Mouse (Mus musculus) 416B (cell line): ENCODE measurements around the gene Rhof.

ENCODE experiments used
- DNase-seq: peaks from one replicate; pipeline ENCODE4 v3.0.0; 2011; ENCODE audit warnings: low read depth

Rhof gene

DNA sequence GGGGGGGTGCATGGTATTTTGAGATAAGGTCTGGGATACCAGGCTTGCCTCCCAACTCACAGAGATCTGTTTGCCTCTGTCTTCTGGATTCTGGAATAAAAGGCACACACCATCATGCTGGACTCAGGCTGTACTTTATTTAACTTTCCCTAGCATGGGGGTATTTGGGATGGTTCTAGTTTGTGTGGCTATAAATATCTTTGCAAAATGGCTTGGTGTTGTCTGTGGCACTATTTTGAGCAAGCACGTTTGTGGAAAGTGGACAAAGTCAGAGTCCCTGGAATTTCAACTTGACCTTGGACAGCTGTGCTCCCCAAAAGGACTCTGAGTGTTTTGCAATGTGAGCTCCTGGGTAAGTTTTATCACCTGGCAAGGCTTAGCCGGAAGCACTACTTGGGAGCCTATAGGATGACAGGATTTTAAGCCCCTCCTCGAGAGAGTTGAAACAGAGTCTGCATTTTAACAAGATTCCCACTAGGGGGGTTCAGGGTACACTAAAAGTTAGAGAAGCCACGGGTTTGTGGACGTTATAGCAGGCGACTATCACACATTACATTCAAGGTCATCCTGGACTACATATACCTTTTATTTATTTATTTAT lies 65.0 kb downstream of the Rhof start:
- peak; percentile 94 for DNase-seq

DNA sequence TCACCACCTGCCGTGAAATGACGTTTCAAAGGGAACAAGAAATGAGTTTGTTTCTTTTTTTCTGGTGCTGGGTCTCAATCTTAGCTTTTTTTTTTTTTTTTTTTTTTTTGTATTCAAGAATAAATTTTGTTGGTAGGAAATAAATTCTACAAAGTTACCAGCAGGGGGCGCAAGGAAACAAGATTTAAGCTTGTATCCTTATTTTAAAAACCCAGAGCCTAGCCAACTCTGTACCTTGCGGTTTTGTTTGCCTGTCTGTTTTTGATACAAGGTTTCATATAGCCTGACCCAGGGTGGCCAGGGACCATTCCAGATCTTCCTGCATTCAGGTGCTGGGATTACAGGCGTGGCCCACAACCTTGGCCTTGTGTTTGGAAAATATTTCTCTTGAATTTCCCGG lies 68.3 kb downstream of the Rhof start:
- DNase-seq, result peak; percentile 94

DNA sequence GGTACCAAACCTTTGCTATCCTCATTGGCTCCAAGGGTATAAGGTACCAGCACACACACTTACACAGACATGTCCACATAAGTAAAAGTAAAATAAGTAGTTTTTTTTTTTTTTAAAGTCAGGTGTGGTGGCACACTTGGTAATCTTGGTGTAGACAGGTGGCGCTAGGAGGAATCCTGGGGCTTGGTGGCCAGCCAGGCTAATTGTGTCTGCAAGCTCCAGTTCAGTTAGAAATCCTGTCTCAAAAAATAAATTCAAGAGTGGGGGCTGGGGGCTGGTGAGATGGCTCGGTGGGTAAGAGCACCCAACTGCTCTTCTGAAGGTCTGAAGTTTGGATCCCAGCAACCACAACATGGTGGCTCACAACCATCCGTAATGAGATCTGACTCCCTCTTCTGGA lies 69.4 kb downstream of the Rhof start:
- DNase-seq, result no peak

DNA sequence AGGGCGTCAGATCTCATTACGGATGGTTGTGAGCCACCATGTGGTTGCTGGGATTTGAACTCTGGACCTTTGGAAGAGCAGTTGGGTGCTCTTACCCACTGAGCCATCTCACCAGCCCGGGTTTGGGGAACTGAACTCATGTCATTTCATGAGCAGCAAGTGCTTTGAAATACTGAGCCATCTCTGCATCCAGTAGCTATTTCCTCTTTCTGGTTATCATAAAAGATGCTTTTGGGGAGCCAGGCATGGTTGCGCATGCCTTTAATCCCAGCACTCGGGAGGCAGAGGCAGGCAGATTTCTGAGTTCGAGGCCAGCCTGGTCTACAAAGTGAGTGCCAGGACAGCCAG lies 71.1 kb downstream of the Rhof start:
- DNase-seq, result peak; percentile 41

DNA sequence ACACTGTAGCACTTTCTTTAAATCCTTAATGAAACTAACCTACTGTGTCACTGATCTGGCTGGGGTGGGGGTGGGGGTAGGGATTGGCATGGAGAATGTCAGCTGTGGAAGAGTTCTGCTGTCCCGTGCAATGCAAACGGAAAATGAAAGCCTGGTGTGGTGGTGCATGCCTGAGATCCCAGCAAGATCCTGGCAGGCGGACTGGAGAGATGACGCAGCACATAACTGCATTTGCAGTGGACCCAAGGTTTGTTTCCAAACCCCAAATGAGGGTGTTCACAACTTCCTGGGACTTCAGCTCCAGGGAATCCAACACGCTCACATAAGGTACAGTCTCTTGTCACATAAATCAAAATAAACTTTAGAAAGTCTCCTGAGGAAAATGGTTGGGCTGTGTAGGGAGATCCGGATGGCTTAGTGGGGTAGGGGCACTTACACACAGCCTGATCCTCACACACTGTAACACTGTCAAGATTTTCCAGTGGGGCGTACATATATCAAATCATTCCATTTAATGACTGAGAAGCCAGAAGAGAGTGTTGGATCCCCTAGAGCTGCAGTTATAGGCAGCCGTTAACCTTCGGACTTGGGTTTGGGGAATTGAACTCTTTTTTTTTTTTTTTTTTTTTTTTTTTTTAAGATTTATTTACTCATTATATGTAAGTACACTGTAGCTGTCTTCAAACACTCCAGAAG lies 71.6 kb downstream of the Rhof start:
- DNase-seq, result no peak

DNA sequence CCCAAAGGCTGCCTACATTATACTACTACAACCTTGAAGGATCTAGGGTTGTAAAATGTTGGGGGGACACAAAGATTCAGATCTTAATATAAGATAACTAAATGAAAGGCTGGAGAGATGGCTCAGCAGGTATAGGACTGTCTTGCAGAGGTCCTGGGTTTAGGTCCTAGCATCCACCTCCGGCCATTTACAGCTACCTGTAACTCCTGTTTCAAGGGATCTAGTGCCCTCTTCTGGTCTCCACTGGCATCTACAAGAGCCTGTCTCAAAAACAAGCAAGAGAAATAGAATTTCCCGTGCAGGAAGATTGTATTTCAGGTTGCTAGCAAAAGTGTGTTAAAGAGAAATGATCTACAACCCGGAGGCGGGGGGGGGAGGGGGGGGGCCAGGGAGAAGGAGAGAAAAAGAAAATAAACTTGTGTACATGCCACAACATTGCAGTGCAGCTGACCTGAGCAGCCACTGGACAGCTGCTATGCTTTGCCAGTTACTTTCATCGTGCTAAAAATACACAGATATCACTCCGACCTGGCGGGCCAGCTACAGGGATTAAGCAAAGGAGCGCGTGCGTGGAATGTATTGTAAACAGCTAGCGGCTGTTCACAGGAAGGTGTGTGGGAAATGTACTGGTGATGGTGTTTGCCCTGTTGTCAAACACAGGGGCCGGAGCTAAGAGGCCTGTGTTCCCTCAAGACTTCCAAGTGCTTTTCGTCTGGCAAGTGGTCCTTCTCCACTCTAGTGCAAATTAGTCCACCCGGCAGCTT lies 72.6 kb downstream of the Rhof start:
- DNase-seq, result peak; percentile 88

DNA sequence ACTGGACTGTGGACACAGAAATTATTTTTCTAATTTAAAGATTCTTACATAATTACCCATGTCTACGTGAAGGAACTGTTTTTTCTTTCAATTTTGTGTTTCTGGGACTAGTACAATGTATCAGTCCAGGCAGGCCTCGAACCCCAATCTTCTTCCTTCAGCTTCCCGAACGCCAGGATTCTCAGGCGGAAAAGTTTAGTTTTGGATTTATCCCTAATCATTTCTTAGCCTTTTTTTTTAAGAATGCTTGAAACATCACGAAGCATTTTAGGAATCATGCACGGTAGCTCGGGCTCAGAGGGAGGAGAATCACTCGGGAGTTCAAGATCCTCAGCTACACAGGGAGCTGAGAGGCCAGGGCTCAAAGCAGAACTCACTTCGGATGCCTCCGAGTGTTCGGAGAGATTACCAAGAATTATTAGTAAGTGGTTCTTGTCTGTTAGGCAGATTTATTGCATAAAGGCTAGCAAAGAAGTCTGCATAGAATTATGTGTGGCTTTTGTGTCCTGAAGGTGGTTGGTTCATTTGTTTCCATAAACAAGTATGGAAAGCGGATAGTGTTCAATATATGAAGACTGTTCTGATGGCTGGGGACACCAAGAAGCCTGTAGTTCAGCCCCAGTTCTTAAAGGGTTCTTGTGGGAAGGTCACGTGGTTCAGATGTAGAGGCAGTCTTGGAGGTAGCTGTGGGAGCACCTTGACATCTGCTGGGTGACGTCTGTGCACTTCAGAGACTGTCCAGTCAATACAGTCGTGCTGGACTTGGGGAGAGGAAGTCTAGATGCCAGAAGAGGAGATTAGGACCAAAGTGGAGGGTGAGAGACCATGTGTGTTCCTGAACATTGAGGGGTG lies 74.0 kb downstream of the Rhof start:
- peak; percentile 63 for DNase-seq

DNA sequence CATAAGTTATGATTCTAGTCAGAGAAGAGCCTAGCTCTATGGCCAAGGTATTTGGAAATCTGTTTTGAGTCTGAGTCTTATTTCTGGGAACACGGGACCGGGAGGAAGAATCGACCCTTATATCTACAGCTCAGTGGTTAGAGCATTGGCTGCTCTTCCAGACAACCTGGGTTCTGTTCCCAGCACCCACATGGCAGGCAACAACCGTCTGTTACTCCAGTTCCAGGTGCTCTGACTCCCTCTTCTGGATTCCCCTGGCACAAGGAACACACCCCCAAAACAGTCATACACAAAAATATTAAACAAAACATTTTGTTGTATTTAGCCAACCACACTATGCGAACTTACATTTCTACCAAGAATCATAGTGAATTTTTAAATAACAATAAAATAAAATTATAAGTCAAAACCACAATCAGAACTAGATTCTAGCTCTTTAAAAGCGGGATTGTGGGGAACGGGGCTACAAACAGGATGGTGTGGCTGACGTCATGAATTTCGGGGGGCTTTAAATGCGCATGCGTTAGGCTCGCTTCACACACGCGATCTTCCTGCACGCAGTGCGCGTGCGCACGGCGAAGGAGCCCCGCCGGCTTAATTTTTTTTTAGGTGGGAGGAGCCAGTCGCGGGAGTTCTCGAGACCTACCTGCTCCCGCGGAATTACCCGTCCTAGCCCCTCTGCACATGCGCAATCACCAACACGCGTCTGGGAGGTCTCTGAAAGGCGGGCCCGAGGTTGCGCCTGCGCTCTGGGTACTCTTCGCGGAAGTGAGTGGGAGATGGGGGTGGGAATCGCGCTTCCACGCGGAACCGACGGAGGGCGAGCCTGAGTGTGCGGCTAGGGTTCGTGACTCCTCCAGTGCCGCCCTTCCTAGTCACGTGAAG lies 74.9 kb downstream of the Rhof start:
- peak; percentile 100 for DNase-seq
